Mouse (Mus musculus) hindbrain, embryonic 10.5 days (tissue): Measurements from ENCODE around the gene Zfp568. TPM values are rescaled to one million over a fixed set of nuclear protein-coding genes. Genes with fewer than 3 reads are reported as not detected.

ENCODE experiments used
- DNase-seq: peaks from one replicate; pipeline ENCODE4 v3.0.0-alpha.2; 2017; ENCODE audit warnings: low spot score
- H3K27ac ChIP-seq: fragments of 300-500 bp; sonication (generic); 2 replicates; pipeline ENCODE4 v1.5.1; 2016; ENCODE audit warnings: mild to moderate bottlenecking, moderate library complexity
- H3K27me3 ChIP-seq: fragments of 300-500 bp; sonication (generic); 2 replicates; pipeline ENCODE4 v1.6.1; 2016; ENCODE audit warnings: mild to moderate bottlenecking; ENCODE audit not compliant: poor library complexity, insufficient read depth, severe bottlenecking
- H3K36me3 ChIP-seq: fragments of 300-500 bp; sonication (generic); 2 replicates; pipeline ENCODE4 v1.6.1; 2016; ENCODE audit warnings: mild to moderate bottlenecking, moderate library complexity
- H3K4me1 ChIP-seq: fragments of 300-500 bp; sonication (generic); replicated peaks from 2 replicates; pipeline ENCODE4 v1.6.1; 2016; ENCODE audit warnings: mild to moderate bottlenecking
- H3K4me3 ChIP-seq: fragments of 300-500 bp; sonication (generic); 2 replicates; pipeline ENCODE4 v1.5.1; 2016; ENCODE audit warnings: mild to moderate bottlenecking, moderate library complexity
- H3K9me3 ChIP-seq: fragments of 300-500 bp; sonication (generic); 2 replicates; pipeline ENCODE4 v1.6.1; 2016; ENCODE audit warnings: mild to moderate bottlenecking, moderate library complexity
- WGBS: fragments of 180-500 bp; shearing (Covaris S2); methylation state at CpG from one replicate; pipeline ENCODE4 v1.1.7; 2016; 5-methylcytosine and 5-hydroxymethylcytosine counted together
- polyA plus RNA-seq: library from polyadenylated mRNA; unstranded; fragments of >200 nt; fragmentation: Nextera tagmentation; extraction: Ambion mirVana; gene quantifications from 2 replicates; pipeline ENCODE4 v1.2.1, GENCODE M21; 2016

Zfp568 gene
- 18.0 and 27.0 TPM in 2 replicates for polyA plus RNA-seq

DNA sequence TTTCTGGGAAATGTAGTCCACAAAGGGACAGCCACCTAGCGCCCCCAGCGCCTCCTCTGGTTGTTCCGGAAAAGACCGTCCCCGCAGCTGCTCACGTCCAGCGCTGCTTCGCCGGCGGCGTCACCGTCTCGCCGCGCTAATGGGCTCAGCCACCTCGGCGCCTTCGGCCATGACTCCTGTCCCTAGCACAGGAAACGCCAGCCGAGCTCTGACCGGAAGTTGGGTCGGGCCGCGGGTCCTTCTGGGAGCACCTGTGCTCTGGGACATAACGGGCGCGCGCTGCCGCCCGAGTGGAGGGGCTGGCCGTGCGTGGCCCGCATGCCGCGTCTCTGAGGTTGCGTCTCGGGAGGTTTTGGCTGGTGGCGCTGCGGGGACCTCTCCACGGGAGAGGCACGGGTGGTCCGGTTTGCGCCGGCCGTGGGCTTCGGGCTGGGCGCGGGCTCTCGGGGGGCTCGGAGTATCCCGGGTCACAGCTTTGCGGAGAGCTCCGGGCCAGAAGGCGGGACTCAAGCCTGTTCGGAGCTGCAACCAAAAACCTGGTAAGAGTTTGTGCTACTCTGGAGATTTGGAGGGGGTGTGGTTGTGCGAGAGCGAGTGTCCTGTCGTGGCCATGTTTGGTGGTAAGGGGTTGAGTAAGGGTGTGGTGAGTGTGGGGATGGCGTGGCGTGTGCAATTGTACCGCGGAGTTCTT lies at the start of gene Zfp568:
Gene Zfp568, plus strand, starts transcription at position 266 of the 691 bp plus-strand sequence.
- H3K27ac ChIP-seq: peak within 1 kb of the TSS; percentile 97
- H3K4me1 ChIP-seq: peaks cover 29% of the 10 kb centered on the region
- H3K36me3 ChIP-seq: peaks cover 32% of the 10 kb centered on the region
- H3K9me3 ChIP-seq: no peaks in the 10 kb centered on the region; the same call in 1 of the 2 replicates
- peak; percentile 97 for DNase-seq
- no peaks in the 10 kb centered on the region for H3K27me3 ChIP-seq
- peak within 1 kb of the TSS; percentile 87 for H3K4me3 ChIP-seq
- under 1% methylated on average over 62 of the region's 62 CpGs for WGBS

DNA sequence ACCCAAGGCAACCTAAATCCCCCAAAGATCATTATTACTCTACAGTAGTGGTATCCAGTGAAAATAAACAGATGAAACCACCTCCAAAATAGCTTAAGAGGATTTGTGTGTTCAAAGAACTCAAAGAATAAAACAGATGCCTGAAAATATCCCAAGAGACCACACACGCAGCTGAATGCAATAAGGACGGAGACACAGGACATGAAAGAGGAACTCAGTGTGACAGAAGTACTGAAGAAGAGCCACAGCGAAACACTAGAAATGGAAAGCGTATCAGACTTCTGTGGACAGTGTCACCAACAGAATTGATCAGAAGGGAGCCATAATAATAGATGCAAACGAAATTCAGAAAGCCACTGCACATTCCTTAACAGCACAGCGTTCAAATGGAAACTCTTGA lies 44.9 kb upstream of the Zfp568 start:
- WGBS: 90% methylated on average over 6 of the region's 6 CpGs
- Histone ChIP-seq H3K4me1 (no peaks in the 10 kb centered on the region), H3K4me3 (no peak overlapping the region), H3K36me3 (peaks cover 78% of the 10 kb centered on the region), H3K27me3 (no peaks in the 10 kb centered on the region), H3K27ac (no peak overlapping the region), H3K9me3 (no peaks in the 10 kb centered on the region)
- DNase-seq: no peak

DNA sequence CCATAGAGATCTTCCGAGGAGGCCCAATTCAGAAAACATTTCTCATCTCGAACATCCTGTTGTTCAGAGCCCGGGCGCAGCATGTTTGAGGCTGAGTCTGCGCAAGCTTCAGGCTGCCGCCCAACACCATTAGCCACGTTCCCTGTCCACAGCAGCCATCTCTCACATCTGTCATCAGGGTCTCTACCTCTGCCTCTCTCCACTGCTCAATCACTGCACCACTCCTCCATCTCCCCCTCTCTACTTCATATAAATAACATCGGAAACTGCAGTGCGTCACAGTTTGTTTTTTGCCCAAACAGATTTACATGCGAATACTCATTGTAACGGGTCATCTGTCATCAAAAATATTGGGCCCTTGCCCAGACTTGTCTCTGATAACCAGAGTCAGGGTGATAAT lies 42.7 kb upstream of the Zfp568 start:
- DNase-seq: no peak
- H3K4me1 ChIP-seq: no peaks in the 10 kb centered on the region
- H3K27ac ChIP-seq: no peak overlapping the region
- no peak overlapping the region for H3K4me3 ChIP-seq
- H3K9me3 ChIP-seq: no peaks in the 10 kb centered on the region
- WGBS: 94% methylated on average over 11 of the region's 11 CpGs
- H3K36me3 ChIP-seq: peaks cover 61% of the 10 kb centered on the region
- H3K27me3 ChIP-seq: no peaks in the 10 kb centered on the region

DNA sequence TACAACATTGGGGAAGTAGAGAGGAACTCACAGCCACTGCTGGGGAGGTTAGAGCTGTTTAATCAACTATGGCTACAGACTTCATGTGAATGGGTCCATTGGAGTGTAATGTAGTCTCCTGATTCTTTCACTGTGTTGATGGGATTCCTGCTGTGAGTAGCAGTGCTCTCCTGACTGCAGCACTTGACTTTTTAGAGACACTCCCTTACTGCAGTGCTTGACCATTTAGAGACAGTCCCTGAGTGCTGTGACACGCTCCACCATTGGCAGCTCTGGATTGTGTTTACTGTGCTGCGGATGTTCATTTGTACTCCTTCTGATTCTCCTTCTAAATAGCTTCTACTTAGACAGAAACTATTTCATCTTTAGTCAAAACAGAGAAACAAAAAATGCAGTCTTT lies 41.0 kb upstream of the Zfp568 start:
- Histone ChIP-seq H3K9me3 (no peaks in the 10 kb centered on the region), H3K4me1 (no peaks in the 10 kb centered on the region), H3K27me3 (no peaks in the 10 kb centered on the region), H3K27ac (no peak overlapping the region), H3K36me3 (peaks cover 54% of the 10 kb centered on the region), H3K4me3 (no peak overlapping the region)
- no peak for DNase-seq
- 67% methylated on average over 2 of the region's 2 CpGs for WGBS

DNA sequence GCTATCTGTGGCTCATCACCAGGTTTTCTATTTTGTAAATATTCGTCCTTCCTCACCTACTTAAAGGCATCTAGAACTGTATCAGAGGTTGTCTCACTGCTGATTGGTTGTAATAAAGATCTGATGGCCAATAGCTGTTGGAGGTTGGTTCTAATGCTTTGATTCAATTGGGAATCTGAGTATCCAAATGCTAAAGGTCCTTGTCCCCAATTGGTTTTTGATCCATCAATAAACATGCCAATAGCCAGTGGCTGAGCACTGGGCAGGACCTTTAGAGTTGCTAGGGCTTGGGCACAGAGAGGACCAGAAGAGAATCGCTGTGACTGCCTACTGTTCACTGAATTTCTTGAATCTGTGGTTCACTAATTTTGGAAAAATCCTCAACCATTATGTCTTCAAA lies 40.0 kb upstream of the Zfp568 start:
- no peaks in the 10 kb centered on the region for H3K4me1 ChIP-seq
- WGBS: 69% methylated on average over 2 of the region's 2 CpGs
- H3K4me3 ChIP-seq: no peak overlapping the region
- no peaks in the 10 kb centered on the region for H3K9me3 ChIP-seq
- no peak for DNase-seq
- no peak overlapping the region for H3K27ac ChIP-seq
- no peaks in the 10 kb centered on the region for H3K27me3 ChIP-seq
- peaks cover 59% of the 10 kb centered on the region for H3K36me3 ChIP-seq

DNA sequence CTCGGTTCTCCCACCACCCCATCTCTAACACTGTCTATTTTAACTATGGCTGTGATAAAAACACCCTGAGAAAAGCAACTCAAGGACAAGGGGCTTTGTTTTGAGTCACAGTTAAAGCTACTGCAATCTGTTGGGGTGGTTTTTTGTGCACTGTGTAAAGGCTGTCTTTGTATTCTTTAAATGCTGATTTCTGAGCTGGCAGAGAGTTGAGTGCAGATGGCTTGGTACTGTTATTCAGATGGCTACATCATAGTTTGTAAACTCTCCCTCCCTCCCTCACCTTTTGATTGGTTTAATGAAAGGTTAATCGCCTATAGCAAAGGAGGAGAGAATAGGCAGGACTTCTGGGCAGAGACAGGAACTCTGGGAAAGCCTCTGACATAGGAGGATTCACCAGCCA lies 39.6 kb upstream of the Zfp568 start:
- Histone ChIP-seq H3K4me3 (no peak overlapping the region), H3K4me1 (no peaks in the 10 kb centered on the region), H3K27ac (no peak overlapping the region), H3K27me3 (no peaks in the 10 kb centered on the region), H3K36me3 (peaks cover 63% of the 10 kb centered on the region), H3K9me3 (no peaks in the 10 kb centered on the region)
- 85% methylated on average over 2 of the region's 2 CpGs for WGBS
- DNase-seq: no peak

DNA sequence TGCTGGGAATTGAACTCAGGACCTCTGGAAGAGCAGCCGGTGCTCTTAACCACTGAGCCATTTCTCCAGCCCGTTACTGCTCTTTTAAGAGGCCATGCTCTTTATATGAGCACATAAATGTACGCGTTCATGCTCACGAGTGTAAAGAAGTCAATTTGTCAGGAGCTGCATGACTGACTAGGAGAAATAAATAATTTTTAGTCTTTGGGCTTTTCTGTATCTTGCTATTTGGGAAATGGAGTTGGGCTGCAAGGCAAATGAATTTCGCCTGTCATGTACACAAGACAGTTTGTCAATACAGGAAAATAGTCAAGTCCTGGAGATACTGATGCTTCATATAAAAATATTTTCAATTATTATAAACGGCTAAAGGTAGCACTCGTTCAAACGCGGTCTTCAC lies 30.7 kb upstream of the Zfp568 start:
- Histone ChIP-seq H3K27ac (peak overlapping the region; percentile 95), H3K36me3 (peaks cover 32% of the 10 kb centered on the region), H3K27me3 (no peaks in the 10 kb centered on the region), H3K4me3 (peak overlapping the region; percentile 59), H3K9me3 (no peaks in the 10 kb centered on the region), H3K4me1 (peaks cover 13% of the 10 kb centered on the region)
- 54% methylated on average over 10 of the region's 10 CpGs for WGBS
- DNase-seq: no peak

DNA sequence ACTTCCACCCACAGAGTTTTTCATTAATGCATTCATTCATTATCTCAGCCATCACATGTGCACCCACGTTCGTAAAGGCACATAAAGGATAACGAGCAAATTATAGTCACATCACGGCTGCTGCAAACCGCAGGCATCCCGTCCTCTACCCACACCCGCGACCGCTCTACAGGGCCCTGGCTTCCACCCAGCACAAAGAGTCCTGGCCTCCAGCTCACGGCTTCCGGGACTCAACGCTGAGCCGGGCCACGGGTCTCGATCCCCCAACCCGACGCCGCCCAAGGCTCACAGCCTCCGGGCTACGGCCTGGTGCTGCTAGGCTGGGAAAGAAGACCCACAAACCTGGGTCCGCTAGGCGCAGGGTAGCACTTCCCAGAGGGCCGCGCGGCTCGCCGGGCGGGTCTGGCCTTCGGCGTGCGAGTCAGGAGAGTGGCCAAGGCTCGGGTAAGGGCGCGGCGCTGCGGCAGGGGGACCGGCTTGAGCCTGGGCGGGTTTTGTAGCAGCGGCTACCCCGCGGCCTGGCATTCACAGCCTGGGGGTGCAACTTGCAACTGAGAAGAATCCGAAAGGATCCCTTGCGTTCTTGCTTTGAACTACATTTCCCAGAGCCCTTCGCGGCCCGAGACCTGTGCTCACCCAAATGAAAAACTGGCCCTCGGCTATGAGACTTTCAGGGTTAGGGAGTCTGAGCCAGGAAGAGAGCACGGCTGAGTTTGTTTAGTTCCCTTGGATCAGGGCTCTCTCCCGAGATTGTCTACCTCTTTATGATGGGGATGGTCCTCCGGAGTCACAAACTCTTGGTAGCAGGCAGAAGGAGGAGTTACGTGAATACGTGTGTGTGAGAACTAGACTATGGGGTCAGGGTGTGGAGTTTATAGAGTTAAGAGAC lies 30.0 kb upstream of the Zfp568 start, which contains the start of gene Zfp74:
Gene Zfp74, minus strand, starts transcription at position 577 of the 889 bp plus-strand sequence.
- H3K4me3 ChIP-seq: peak within 1 kb of the TSS; percentile 59
- H3K36me3 ChIP-seq: peaks cover 26% of the 10 kb centered on the region
- peak; percentile 88 for DNase-seq
- H3K4me1 ChIP-seq: peaks cover 13% of the 10 kb centered on the region
- H3K27ac ChIP-seq: peak within 1 kb of the TSS; percentile 95
- WGBS: 2% methylated on average over 52 of the region's 52 CpGs
- no peaks in the 10 kb centered on the region for H3K9me3 ChIP-seq
- no peaks in the 10 kb centered on the region for H3K27me3 ChIP-seq

DNA sequence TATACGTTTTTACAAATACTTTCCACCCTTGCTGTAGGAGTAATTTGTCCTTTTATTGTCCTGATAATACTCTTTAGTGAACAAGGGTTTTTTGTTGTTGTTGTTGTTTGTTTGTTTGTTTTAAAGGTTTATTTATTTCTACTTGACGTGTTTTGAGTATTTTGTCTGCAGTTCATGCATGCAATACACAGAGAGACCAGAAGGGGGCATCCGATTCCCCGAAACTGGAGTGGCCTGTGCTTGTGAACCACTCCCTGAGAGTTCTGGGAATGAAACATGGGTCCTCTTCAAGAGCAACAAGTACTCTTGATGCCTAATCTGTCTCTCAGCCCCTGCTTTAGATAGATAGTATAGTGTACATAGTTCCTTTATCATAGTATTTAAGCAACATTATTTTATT lies 29.0 kb upstream of the Zfp568 start:
- 22% methylated on average over 4 of the region's 4 CpGs for WGBS
- Histone ChIP-seq H3K4me3 (peak overlapping the region; percentile 59), H3K36me3 (peaks cover 17% of the 10 kb centered on the region), H3K4me1 (peaks cover 13% of the 10 kb centered on the region), H3K27me3 (no peaks in the 10 kb centered on the region), H3K9me3 (no peaks in the 10 kb centered on the region), H3K27ac (0 out of 2 replicates have a peak overlapping the region, but pooled peaks have one; percentile 95)
- DNase-seq: peak; percentile 50

DNA sequence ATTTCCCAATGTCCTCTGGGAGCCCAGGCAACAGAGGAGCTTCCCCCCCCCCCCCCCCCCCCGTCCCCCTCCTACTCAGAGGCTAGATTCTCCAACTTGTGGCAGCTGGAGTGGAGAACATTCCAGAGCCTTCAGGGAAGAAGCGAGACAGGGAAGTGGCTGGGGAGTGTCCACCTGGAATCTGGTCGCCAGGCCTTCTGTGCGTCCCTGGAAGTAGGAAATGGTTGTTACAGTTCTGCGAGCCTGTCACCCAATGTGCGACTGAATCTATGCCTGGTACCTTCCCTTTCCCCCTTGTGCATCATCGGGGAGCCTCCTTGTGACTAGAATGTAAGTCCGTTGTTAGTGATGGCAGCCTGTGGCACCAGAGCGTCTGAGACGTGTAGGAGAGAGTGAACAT lies 27.5 kb upstream of the Zfp568 start:
- Histone ChIP-seq H3K4me3 (no peak overlapping the region), H3K9me3 (no peaks in the 10 kb centered on the region), H3K36me3 (peaks cover 2% of the 10 kb centered on the region), H3K27me3 (no peaks in the 10 kb centered on the region), H3K27ac (no peak overlapping the region), H3K4me1 (peaks cover 13% of the 10 kb centered on the region)
- whole genome bisulfite sequencing: 61% methylated on average over 10 of the region's 10 CpGs
- DNase-seq: no peak

DNA sequence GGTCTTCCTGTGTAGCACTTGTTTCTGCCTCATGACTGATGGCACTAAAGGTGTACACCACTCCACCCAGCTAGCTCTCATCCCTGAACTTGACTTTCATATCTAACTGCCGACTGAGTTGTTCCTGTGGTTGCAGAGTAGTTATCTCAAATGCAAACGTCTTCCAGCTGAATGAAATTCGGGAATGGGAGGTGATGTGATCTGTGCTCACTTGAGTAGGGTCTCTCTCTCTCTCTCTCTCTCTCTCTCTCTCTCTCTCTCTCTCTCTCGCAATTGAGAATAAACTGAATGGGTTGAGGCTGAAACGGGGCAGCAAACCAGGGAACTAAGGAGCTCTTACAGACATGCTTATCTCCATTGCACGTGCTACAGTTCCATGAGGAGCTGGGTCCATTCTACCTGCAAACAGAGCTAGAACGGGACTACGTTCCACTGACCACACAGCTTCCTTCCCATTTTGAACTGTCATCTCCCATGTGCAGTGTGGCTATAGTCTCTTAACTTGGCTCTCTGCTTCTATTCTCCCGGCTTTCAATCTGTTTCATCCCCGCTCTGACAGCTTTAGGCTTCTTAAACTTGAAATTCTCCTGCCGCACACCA lies 25.5 kb upstream of the Zfp568 start:
- no peak for DNase-seq
- Histone ChIP-seq H3K4me3 (no peak overlapping the region), H3K4me1 (peaks cover 6% of the 10 kb centered on the region; the same call in 1 of the 2 replicates), H3K36me3 (no peaks in the 10 kb centered on the region), H3K27ac (no peak overlapping the region), H3K9me3 (no peaks in the 10 kb centered on the region), H3K27me3 (no peaks in the 10 kb centered on the region)
- WGBS: 88% methylated on average over 11 of the region's 11 CpGs

DNA sequence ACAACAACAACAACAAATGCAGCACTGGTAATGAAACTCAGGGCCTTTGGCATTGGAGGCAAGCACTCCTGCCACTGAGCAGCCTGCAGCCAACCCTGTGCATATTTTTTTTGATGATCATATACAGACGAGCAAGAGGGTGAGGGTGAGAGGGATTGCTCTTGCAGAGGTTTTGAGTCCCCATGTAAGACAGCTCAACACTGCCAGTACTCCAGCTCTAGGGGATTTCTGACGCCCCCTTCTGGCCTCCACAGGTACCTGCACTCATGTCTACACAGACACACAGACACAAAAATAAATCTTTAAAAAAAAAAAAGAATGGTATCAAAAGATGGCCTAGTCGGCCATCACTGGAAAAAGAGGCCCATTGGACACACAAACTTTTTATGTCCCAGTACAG lies 24.8 kb upstream of the Zfp568 start:
- Histone ChIP-seq H3K36me3 (no peaks in the 10 kb centered on the region), H3K27ac (no peak overlapping the region), H3K9me3 (no peaks in the 10 kb centered on the region), H3K27me3 (no peaks in the 10 kb centered on the region), H3K4me3 (no peak overlapping the region), H3K4me1 (peaks cover 5% of the 10 kb centered on the region; the same call in 1 of the 2 replicates)
- 63% methylated on average over 3 of the region's 3 CpGs for WGBS
- no peak for DNase-seq
